Mouse (Mus musculus): ENCODE results near the gene Spint2. TPM values are rescaled to one million over a fixed set of nuclear protein-coding genes. Genes with fewer than 3 reads are reported as not detected.

Gene Spint2
- polyA plus RNA-seq, 1 experiment from 2014 or later = 386 TPM

- Histone ChIP-seq H3K36me3 (ENCODE audit: control insufficient read depth, insufficient read depth, low read length) (no peaks in the 10 kb centered on the region), H3K4me3 (ENCODE audit: low read depth, low read length) (no peak overlapping the region), H3K27me3 (ENCODE audit: control insufficient read depth, insufficient read depth, low read length) (no peaks in the 10 kb centered on the region), H3K27ac (ENCODE audit: low read length) (no peak overlapping the region), H3K9ac (replicated peaks; ENCODE audit: low read depth, low read length) (no peak overlapping the region), H3K4me1 (ENCODE audit: control insufficient read depth, insufficient read depth, low read length) (peaks cover 25% of the 10 kb centered on the region), H3K4me2 (replicated peaks; ENCODE audit: low read depth, low read length) (no peak overlapping the region), H3K9me3 (ENCODE audit: control insufficient read depth, low read depth, low read length) (no peaks in the 10 kb centered on the region)
- no peak for ATAC-seq (ENCODE audit: insufficient number of reproducible peaks, insufficient read depth, low FRiP score, low read depth)
- 73% methylated on average over 24 of the region's 24 CpGs for WGBS
Measured at GRCm38 (mm10) chr7:29295861-29296647, 14.3 kb upstream of the Spint2 start.

- no peak overlapping the region for H3K9ac ChIP-seq (replicated peaks; ENCODE audit: low read depth, low read length)
- H3K4me2 ChIP-seq (replicated peaks; ENCODE audit: low read depth, low read length) = no peak overlapping the region
- H3K4me3 ChIP-seq (ENCODE audit: low read depth, low read length) = no peak overlapping the region
- H3K27me3 ChIP-seq (ENCODE audit: control insufficient read depth, insufficient read depth, low read length) = no peaks in the 10 kb centered on the region
- ATAC-seq (ENCODE audit: insufficient number of reproducible peaks, insufficient read depth, low FRiP score, low read depth) = no peak
- no peak overlapping the region for H3K27ac ChIP-seq (ENCODE audit: low read length)
- no peaks in the 10 kb centered on the region for H3K9me3 ChIP-seq (ENCODE audit: control insufficient read depth, low read depth, low read length)
- no peaks in the 10 kb centered on the region for H3K36me3 ChIP-seq (ENCODE audit: control insufficient read depth, insufficient read depth, low read length)
- 73% methylated on average over 13 of the region's 13 CpGs for WGBS
- H3K4me1 ChIP-seq (ENCODE audit: control insufficient read depth, insufficient read depth, low read length) = peaks cover 36% of the 10 kb centered on the region
Measured at GRCm38 (mm10) chr7:29294111-29294761, 12.5 kb upstream of the Spint2 start.

- H3K36me3 ChIP-seq (ENCODE audit: control insufficient read depth, insufficient read depth, low read length) = no peaks in the 10 kb centered on the region
- H3K4me2 ChIP-seq (replicated peaks; ENCODE audit: low read depth, low read length) = 0 out of 2 replicates have a peak overlapping the region, but pooled peaks have one; percentile 12
- ATAC-seq (ENCODE audit: insufficient number of reproducible peaks, insufficient read depth, low FRiP score, low read depth) = no peak
- no peak overlapping the region for H3K9ac ChIP-seq (replicated peaks; ENCODE audit: low read depth, low read length)
- H3K4me1 ChIP-seq (ENCODE audit: control insufficient read depth, insufficient read depth, low read length) = peaks cover 36% of the 10 kb centered on the region
- H3K9me3 ChIP-seq (ENCODE audit: control insufficient read depth, low read depth, low read length) = no peaks in the 10 kb centered on the region
- no peaks in the 10 kb centered on the region for H3K27me3 ChIP-seq (ENCODE audit: control insufficient read depth, insufficient read depth, low read length)
- H3K27ac ChIP-seq (ENCODE audit: low read length) = peak overlapping the region; percentile 82
- 29% methylated on average over 19 of the region's 19 CpGs for WGBS
- H3K4me3 ChIP-seq (ENCODE audit: low read depth, low read length) = no peak overlapping the region
Measured at GRCm38 (mm10) chr7:29293131-29294065, 11.7 kb upstream of the Spint2 start.

- WGBS = 18% methylated on average over 8 of the region's 8 CpGs
- peaks cover 36% of the 10 kb centered on the region for H3K4me1 ChIP-seq (ENCODE audit: control insufficient read depth, insufficient read depth, low read length)
- H3K4me2 ChIP-seq (replicated peaks; ENCODE audit: low read depth, low read length) = peak overlapping the region; percentile 22; the same call in 1 of the 2 replicates
- no peaks in the 10 kb centered on the region for H3K36me3 ChIP-seq (ENCODE audit: control insufficient read depth, insufficient read depth, low read length)
- no peaks in the 10 kb centered on the region for H3K9me3 ChIP-seq (ENCODE audit: control insufficient read depth, low read depth, low read length)
- no peak overlapping the region for H3K4me3 ChIP-seq (ENCODE audit: low read depth, low read length)
- ATAC-seq (ENCODE audit: insufficient number of reproducible peaks, insufficient read depth, low FRiP score, low read depth) = no peak
- H3K27me3 ChIP-seq (ENCODE audit: control insufficient read depth, insufficient read depth, low read length) = no peaks in the 10 kb centered on the region
- no peak overlapping the region for H3K9ac ChIP-seq (replicated peaks; ENCODE audit: low read depth, low read length)
- peak overlapping the region; percentile 82 for H3K27ac ChIP-seq (ENCODE audit: low read length)
Measured at GRCm38 (mm10) chr7:29292458-29293098, 10.9 kb upstream of the Spint2 start.

- H3K27me3 ChIP-seq (ENCODE audit: control insufficient read depth, insufficient read depth, low read length) = no peaks in the 10 kb centered on the region
- WGBS = 14% methylated on average over 7 of the region's 7 CpGs
- H3K9ac ChIP-seq (replicated peaks; ENCODE audit: low read depth, low read length) = no peak overlapping the region
- peak overlapping the region; percentile 82 for H3K4me2 ChIP-seq (replicated peaks; ENCODE audit: low read depth, low read length)
- ATAC-seq (ENCODE audit: insufficient number of reproducible peaks, insufficient read depth, low FRiP score, low read depth) = peak; percentile 23; the same call in 1 of the 2 replicates
- peak overlapping the region; percentile 90 for H3K27ac ChIP-seq (ENCODE audit: low read length)
- H3K4me1 ChIP-seq (ENCODE audit: control insufficient read depth, insufficient read depth, low read length) = peaks cover 36% of the 10 kb centered on the region
- H3K4me3 ChIP-seq (ENCODE audit: low read depth, low read length) = peak overlapping the region; percentile 17
- H3K9me3 ChIP-seq (ENCODE audit: control insufficient read depth, low read depth, low read length) = no peaks in the 10 kb centered on the region
- no peaks in the 10 kb centered on the region for H3K36me3 ChIP-seq (ENCODE audit: control insufficient read depth, insufficient read depth, low read length)
Measured at GRCm38 (mm10) chr7:29291616-29292457, 10.1 kb upstream of the Spint2 start.

- Histone ChIP-seq H3K9ac (replicated peaks; ENCODE audit: low read depth, low read length) (peak overlapping the region; percentile 21; the same call in 1 of the 2 replicates), H3K4me2 (replicated peaks; ENCODE audit: low read depth, low read length) (peak overlapping the region; percentile 82), H3K4me1 (ENCODE audit: control insufficient read depth, insufficient read depth, low read length) (peaks cover 36% of the 10 kb centered on the region), H3K27me3 (ENCODE audit: control insufficient read depth, insufficient read depth, low read length) (no peaks in the 10 kb centered on the region), H3K4me3 (ENCODE audit: low read depth, low read length) (peak overlapping the region; percentile 56), H3K9me3 (ENCODE audit: control insufficient read depth, low read depth, low read length) (no peaks in the 10 kb centered on the region), H3K27ac (ENCODE audit: low read length) (peak overlapping the region; percentile 90), H3K36me3 (ENCODE audit: control insufficient read depth, insufficient read depth, low read length) (no peaks in the 10 kb centered on the region)
- no peak for ATAC-seq (ENCODE audit: insufficient number of reproducible peaks, insufficient read depth, low FRiP score, low read depth)
- WGBS = 30% methylated on average over 11 of the region's 11 CpGs
Measured at GRCm38 (mm10) chr7:29290691-29291485, 9.2 kb upstream of the Spint2 start.

GRCm38 (mm10) chr7:29289856-29290255 is 8.1 kb upstream of the Spint2 start:
- 47% methylated on average over 6 of the region's 6 CpGs for WGBS
- H3K27ac ChIP-seq (ENCODE audit: low read length) = peak overlapping the region; percentile 90
- peak overlapping the region; percentile 82 for H3K4me2 ChIP-seq (replicated peaks; ENCODE audit: low read depth, low read length)
- peaks cover 36% of the 10 kb centered on the region for H3K4me1 ChIP-seq (ENCODE audit: control insufficient read depth, insufficient read depth, low read length)
- H3K27me3 ChIP-seq (ENCODE audit: control insufficient read depth, insufficient read depth, low read length) = no peaks in the 10 kb centered on the region
- no peaks in the 10 kb centered on the region for H3K9me3 ChIP-seq (ENCODE audit: control insufficient read depth, low read depth, low read length)
- H3K9ac ChIP-seq (replicated peaks; ENCODE audit: low read depth, low read length) = 0 out of 2 replicates have a peak overlapping the region, but pooled peaks have one; percentile 61
- H3K36me3 ChIP-seq (ENCODE audit: control insufficient read depth, insufficient read depth, low read length) = no peaks in the 10 kb centered on the region
- no peak; the same call in 1 of the 2 replicates for ATAC-seq (ENCODE audit: insufficient number of reproducible peaks, insufficient read depth, low FRiP score, low read depth)
- H3K4me3 ChIP-seq (ENCODE audit: low read depth, low read length) = peak overlapping the region; percentile 56
